21 mouse cellular contexts compared by ENCODE assay signal in the genomic region with DNA sequence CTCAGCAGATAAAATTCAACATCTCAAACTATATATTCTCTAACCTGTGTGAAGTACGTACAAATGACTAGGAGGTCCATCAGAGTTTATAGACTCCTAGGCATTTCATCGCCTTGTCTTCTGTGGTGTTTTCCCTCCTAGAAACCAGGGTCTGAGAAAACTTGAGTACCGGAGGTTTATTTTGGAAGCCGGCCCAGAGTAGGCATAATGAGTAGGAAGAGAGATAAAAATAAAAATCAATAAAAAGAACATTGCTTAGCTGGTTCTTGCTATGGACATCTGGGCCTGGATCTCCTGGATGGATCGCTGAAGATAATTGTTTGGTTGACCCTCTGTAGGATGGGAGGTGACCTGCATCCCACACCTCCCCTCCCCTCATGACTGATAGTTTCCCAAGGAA.
DNase-seq lines count a peak whose midpoint lies in the region; TF ChIP-seq lines count a peak whose summit lies in the region.
"Had no signal": no experiment of that assay in that cellular context is flagged by ENCODE, and none has a peak within 500 bp of the region (broad histone marks: within the 10 kb centered on the region; RNA-seq: fewer than 3 reads in every experiment).

No protein-coding gene starts in this region.

- H3K4me3 ChIP-seq in cortical plate, adult 2 months (ENCODE audit: insufficient read depth, low read length): no peak overlapping the region
- H3K4me3 ChIP-seq: forebrain, embryonic 12.5 days; kidney, embryonic 15.5 days; limb, embryonic 12.5 days; lung, embryonic 15.5 days had no signal

- intact Hi-C loops in left cerebral cortex, postnatal 25 days (cut with DNase I): no loop called here

- peak; percentile 9 to 21 for DNase-seq in layer of hippocampus, adult 18-20 months (ENCODE audit: low spot score in 2 of 2)
- DNase-seq in left cerebral cortex, postnatal 25 days (ENCODE audit: low spot score in 2 of 2): peak; percentile 39 to 76
- DNase-seq in right cerebral cortex, postnatal 4 days: peak; percentile 7
- DNase-seq in testis, postnatal 14 days (ENCODE audit: low spot score): no peak
- no peak for DNase-seq in adrenal gland, adult 8-10 months
- no peak for DNase-seq in heart, adult 18-20 months
- DNase-seq: adrenal gland, postnatal 10 days; cerebellum, adult 11-12 months; cerebellum, postnatal 14 days; embryo, embryonic 11 days; gastrocnemius, postnatal 36 days; retina, postnatal 1 day; thymus, adult 2 months had no signal

- no peak for TF ChIP-seq CTCF in cortical plate, adult 2 months (IDR thresholded peaks at IDR 0.05; ENCODE audit: extremely low read depth, insufficient read depth, low read length)

- no peak for TF ChIP-seq POLR2A in cortical plate, adult 2 months (IDR thresholded peaks at IDR 0.05; ENCODE audit: extremely low read depth, insufficient read depth, low read length)

- H3K27ac ChIP-seq in cortical plate, adult 2 months (ENCODE audit: insufficient read depth, low read length): 0 out of 2 replicates have a peak overlapping the region, but pooled peaks have one; percentile 54
- H3K27ac ChIP-seq: forebrain, embryonic 12.5 days; hindbrain, postnatal 0 days; kidney, embryonic 15.5 days; limb, embryonic 12.5 days; liver, embryonic 14.5 days; lung, embryonic 15.5 days; macrophage had no signal

- H3K4me1 ChIP-seq in cortical plate, adult 2 months (ENCODE audit: control insufficient read depth, insufficient read depth, low read length): peaks cover 6% of the 10 kb centered on the region
- H3K4me1 ChIP-seq: forebrain, embryonic 12.5 days; limb, embryonic 12.5 days; lung, embryonic 15.5 days had no signal

Comparison
In these comparisons a context has a peak if more than half of its experiments do, and no peak if none do; other contexts are left out.
1. DNase-seq: peak in layer of hippocampus, adult 18-20 months (2 of 2), left cerebral cortex, postnatal 25 days (2 of 2) and right cerebral cortex, postnatal 4 days (single experiment); none in testis, postnatal 14 days (single experiment), adrenal gland, adult 8-10 months (single experiment) and heart, adult 18-20 months (0 of 2).